Mouse (Mus musculus): Measurements from ENCODE around the gene Yipf2. TPM values are rescaled to one million over a fixed set of nuclear protein-coding genes. Genes with fewer than 3 reads are reported as not detected.
"Not testable (repeated sequence)": the region's sequence is repeated elsewhere in the genome, so short reads cannot be mapped to it uniquely, and the experiment has no call there.

Yipf2 gene
- total RNA-seq, 2 experiments from 2014 or later = 4.6 to 5.8 TPM

- peak; percentile 55 for DNase-seq
- intact Hi-C loops (cut with DNase I; ENCODE audit: low total_unique reads) = loop anchor here (5.0 to 10.0 kb wide), 2 partner anchors 70 to 273 kb away; no protein-coding TSS in a partner anchor
Measured at GRCm38 (mm10) chr9:21601722-21602399, 9.2 kb upstream of the Yipf2 start.

GRCm38 (mm10) chr9:21601073-21601472, 8.4 kb upstream of the Yipf2 start:
- intact Hi-C loops (cut with DNase I; ENCODE audit: low total_unique reads) = loop anchor here (5.0 to 10.0 kb wide), 2 partner anchors 71 to 274 kb away; no protein-coding TSS in a partner anchor
- DNase-seq = no peak

GRCm38 (mm10) chr9:21600186-21600585, 7.6 kb upstream of the Yipf2 start:
- DNase-seq = no peak
- intact Hi-C loops (cut with DNase I; ENCODE audit: low total_unique reads) = loop anchor here (5.0 to 10.0 kb wide), 2 partner anchors 72 to 275 kb away; no protein-coding TSS in a partner anchor

GRCm38 (mm10) chr9:21598198-21598597, 5.6 kb upstream of the Yipf2 start:
- intact Hi-C loops (cut with DNase I; ENCODE audit: low total_unique reads) = no loop called here
- DNase-seq = no peak

GRCm38 (mm10) chr9:21594838-21595237, 2.2 kb upstream of the Yipf2 start:
- intact Hi-C loops (cut with DNase I; ENCODE audit: low total_unique reads) = no loop called here
- DNase-seq = no peak

GRCm38 (mm10) chr9:21594350-21594749, 1.7 kb upstream of the Yipf2 start:
- DNase-seq; intact Hi-C loops (cut with DNase I; ENCODE audit: low total_unique reads): not testable (repeated sequence)

- peak; percentile 59 for DNase-seq
- intact Hi-C loops (cut with DNase I; ENCODE audit: low total_unique reads) = no loop called here
Measured at GRCm38 (mm10) chr9:21593122-21593721, 594 bp upstream of the Yipf2 start.

- intact Hi-C loops (cut with DNase I; ENCODE audit: low total_unique reads) = no loop called here
- DNase-seq = no peak
Measured at GRCm38 (mm10) chr9:21591831-21592702, 561 bp downstream of the Yipf2 start.

GRCm38 (mm10) chr9:21591127-21591830, 1.3 kb downstream of the Yipf2 start:
- DNase-seq = no peak
- intact Hi-C loops (cut with DNase I; ENCODE audit: low total_unique reads) = no loop called here

- intact Hi-C loops (cut with DNase I; ENCODE audit: low total_unique reads) = loop anchor here (5.0 kb wide), 1 partner anchor 42 kb away; the partner anchor contains the start of gene Carm1
- DNase-seq = no peak
Measured at GRCm38 (mm10) chr9:21589538-21589937, 3.1 kb downstream of the Yipf2 start.

GRCm38 (mm10) chr9:21588350-21588749, 4.3 kb downstream of the Yipf2 start:
- no peak for DNase-seq

GRCm38 (mm10) chr9:21587678-21588349, 4.8 kb downstream of the Yipf2 start:
- intact Hi-C loops (cut with DNase I; ENCODE audit: low total_unique reads) = loop anchor here (5.0 kb wide), 1 partner anchor 41 kb away; the partner anchor contains the start of gene Carm1
- DNase-seq = no peak

More at GRCm38 (mm10) chr9:21588350-21588749, 4.3 kb downstream of the Yipf2 start:
- intact Hi-C loops (cut with DNase I; ENCODE audit: low total_unique reads) = loop anchor here (5.0 kb wide), 1 partner anchor 41 kb away; the partner anchor contains the start of gene Carm1

- intact Hi-C loops (cut with DNase I; ENCODE audit: low total_unique reads) = loop anchor here (5.0 kb wide), 1 partner anchor 38 kb away; the partner anchor contains the start of gene Carm1
Measured at GRCm38 (mm10) chr9:21585401-21585800, 7.2 kb downstream of the Yipf2 start.

GRCm38 (mm10) chr9:21578226-21578625, 14.4 kb downstream of the Yipf2 start:
- intact Hi-C loops (cut with DNase I; ENCODE audit: low total_unique reads) = no loop called here

More at GRCm38 (mm10) chr9:21585401-21585800, 7.2 kb downstream of the Yipf2 start:
- DNase-seq = no peak

GRCm38 (mm10) chr9:21576286-21576685, 16.3 kb downstream of the Yipf2 start:
- DNase-seq = no peak
- intact Hi-C loops (cut with DNase I; ENCODE audit: low total_unique reads) = no loop called here

More at GRCm38 (mm10) chr9:21578226-21578625, 14.4 kb downstream of the Yipf2 start:
- DNase-seq = no peak

GRCm38 (mm10) chr9:21575253-21575652, 17.4 kb downstream of the Yipf2 start:
- no peak for DNase-seq
- intact Hi-C loops (cut with DNase I; ENCODE audit: low total_unique reads) = no loop called here

GRCm38 (mm10) chr9:21574012-21574801, 18.4 kb downstream of the Yipf2 start:
- intact Hi-C loops (cut with DNase I; ENCODE audit: low total_unique reads) = no loop called here
- no peak for DNase-seq
